Mouse (Mus musculus) adrenal gland, adult 18-20 months (tissue): Measurements from ENCODE around the gene Trim8. TPM values are rescaled to one million over a fixed set of nuclear protein-coding genes. Genes with fewer than 3 reads are reported as not detected.

ENCODE experiments used
- DNase-seq, 2 experiments: peaks; one replicate each; pipeline ENCODE4 v3.0.0; 2021 to 2022; ENCODE audit warnings: low spot score in 2 of 2
- total RNA-seq, 2 experiments: library from RNA; stranded (reverse); gene quantifications; 1 replicate in 1 of 2; 2 replicates in 1 of 2; pipeline ENCODE4 v1.2.3; 2021

Trim8 gene
- total RNA-seq, 2 experiments from 2014 or later, result 46.5 to 56.8 TPM

- no peak for DNase-seq
Measured at GRCm38 (mm10) chr19:46538213-46538612, 36.7 kb downstream of the Trim8 start.

DNA sequence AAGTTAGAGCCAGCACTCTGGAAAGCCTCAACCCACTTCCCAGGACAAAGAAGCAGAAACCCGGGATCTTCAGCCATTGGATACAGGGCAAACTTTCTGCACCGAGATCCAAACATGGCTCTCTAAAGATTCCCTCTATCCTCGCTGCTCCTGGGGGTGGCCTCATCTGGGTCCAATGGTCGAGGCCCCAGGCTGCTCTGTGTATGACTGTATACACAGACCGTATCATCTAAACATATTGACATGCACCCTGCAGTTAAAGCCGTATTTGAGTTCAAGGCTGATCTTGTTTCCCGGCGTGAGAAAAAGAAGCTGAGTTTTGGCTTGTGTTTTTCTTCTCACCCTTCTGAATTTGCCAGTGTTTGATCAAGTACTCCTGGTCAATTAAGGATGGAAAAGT lies 41.2 kb downstream of the Trim8 start:
- DNase-seq, result no peak

GRCm38 (mm10) chr19:46547565-46547964 lies 46.1 kb downstream of the Trim8 start:
- no peak for DNase-seq

GRCm38 (mm10) chr19:46548110-46548509 lies 46.6 kb downstream of the Trim8 start:
- DNase-seq, result no peak

GRCm38 (mm10) chr19:46550385-46550784 lies 48.9 kb downstream of the Trim8 start:
- DNase-seq, result no peak

DNA sequence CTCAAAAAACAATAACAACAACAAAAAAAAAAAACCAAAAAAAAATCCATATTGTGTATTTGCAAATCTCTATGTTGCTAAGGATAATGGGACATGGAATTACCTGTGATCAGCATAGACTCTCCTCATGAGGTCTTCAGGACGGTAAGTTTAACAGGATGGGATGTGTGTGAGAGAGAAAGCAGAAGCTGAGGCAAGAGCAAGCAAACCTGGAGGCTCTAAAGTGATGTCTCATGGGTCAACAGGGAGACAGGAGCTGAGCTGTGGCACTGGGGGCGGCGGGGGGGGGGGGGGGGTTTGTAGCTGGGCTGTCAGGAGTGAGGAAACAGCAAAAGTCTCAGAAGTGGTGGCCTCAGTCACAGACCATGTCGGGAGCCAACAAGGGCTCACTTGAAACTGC lies 51.0 kb downstream of the Trim8 start:
- no peak for DNase-seq

GRCm38 (mm10) chr19:46553541-46553955 lies 52.0 kb downstream of the Trim8 start:
- DNase-seq, result no peak

DNA sequence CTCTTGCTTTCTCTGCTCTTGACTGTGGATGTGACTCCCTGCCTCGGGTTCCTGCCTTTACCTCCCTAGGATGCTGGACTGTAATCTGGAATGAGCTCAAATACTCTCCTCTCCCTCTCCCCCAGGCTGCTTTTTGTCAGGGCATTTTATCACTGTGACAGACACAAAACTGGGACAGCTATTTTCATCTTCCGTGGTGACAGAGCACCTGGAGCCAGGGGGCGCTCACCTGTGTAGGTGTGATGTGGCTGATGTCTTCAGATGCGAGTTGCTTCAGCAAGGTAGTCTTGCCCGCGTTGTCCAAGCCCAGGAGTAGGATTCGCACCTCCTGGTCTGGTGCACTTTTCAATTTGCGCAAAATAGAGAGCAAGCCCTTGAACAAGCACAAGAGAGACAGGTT lies 56.5 kb downstream of the Trim8 start:
- DNase-seq, result no peak

DNA sequence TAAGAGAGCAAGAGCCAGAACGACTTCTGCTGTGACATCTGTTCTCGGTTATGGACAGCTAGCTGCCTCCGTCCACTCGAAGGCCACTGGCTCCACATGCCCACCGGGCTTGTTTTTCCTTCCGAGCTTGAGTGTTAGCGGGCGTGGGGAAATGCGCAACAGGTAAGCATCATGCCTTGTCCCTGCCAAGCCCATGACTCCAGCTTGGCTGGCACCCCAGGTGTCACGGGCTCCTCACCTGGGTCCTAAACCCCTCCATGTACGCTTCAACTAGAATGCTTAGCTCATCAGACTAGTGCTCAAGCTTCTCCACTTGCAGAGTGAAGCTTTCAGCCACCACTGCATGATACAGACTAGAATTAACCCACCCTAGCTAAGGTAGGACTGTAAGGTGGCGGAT lies 57.1 kb downstream of the Trim8 start:
- no peak for DNase-seq

- DNase-seq, result peak; percentile 38 to 51
Measured at GRCm38 (mm10) chr19:46562132-46562531, 60.6 kb downstream of the Trim8 start.

GRCm38 (mm10) chr19:46562581-46563515 lies 61.3 kb downstream of the Trim8 start:
- DNase-seq, result no peak

DNA sequence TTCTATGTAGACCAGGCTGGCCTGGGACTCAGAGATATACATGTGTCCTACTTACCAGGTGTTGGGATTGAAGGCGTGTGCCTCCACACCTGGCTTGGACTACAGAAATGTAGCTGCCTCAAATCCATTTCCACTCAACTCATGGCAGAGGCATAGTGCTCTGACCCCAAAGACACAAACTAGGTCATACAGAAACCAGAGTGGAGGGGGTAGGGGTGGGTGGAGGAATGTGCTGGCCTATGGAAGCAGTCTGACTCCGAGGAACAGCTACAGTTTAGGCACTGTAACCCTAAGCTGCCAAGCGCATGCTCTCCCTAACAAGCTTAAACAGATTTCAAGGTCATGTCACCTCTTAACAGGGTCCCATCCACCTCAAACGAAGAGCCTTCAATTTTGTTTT lies 62.1 kb downstream of the Trim8 start:
- no peak for DNase-seq

GRCm38 (mm10) chr19:46564043-46564462 lies 62.6 kb downstream of the Trim8 start:
- DNase-seq, result no peak

Other genes starting within 250 kb of the Trim8 start
- gene Nfkb2, start 197.4 kb upstream of the Trim8 start, total RNA-seq, result 10 to 100 TPM; 40.4 to 42.8 TPM
- 1 to 10 TPM; 7.5 to 9.2 TPM for gene Psd, start 174.5 kb upstream of the Trim8 start, total RNA-seq
- gene Fbxl15, start 173.5 kb upstream of the Trim8 start, total RNA-seq, result 10 to 100 TPM in 1 of 2 experiments, 1 to 10 TPM in 1; 8.8 to 10.3 TPM
- gene Cuedc2, start 163.0 kb upstream of the Trim8 start, total RNA-seq, result 10 to 100 TPM; 72.1 to 77.9 TPM
- gene Mfsd13a, start 160.6 kb upstream of the Trim8 start, total RNA-seq, result 1 to 10 TPM; 9.3 to 9.4 TPM
- 1 to 10 TPM; 1.2 TPM for gene 2310034G01Rik, start 151.4 kb upstream of the Trim8 start, total RNA-seq
- gene Actr1a, start 106.0 kb upstream of the Trim8 start, total RNA-seq, result 100 to 1,000 TPM; 121 to 122 TPM
- gene Sufu, start 104.8 kb upstream of the Trim8 start, total RNA-seq, result 10 to 100 TPM; 17.9 to 20.3 TPM
- 10 to 100 TPM; 56.9 to 64.9 TPM for gene Arl3, start 71.5 kb downstream of the Trim8 start, total RNA-seq
- gene Sfxn2, start 71.7 kb downstream of the Trim8 start, total RNA-seq, result 1 to 10 TPM; 8.1 to 8.3 TPM
- gene Wbp1l, start 97.4 kb downstream of the Trim8 start, total RNA-seq, result 100 to 1,000 TPM in 1 of 2 experiments, 10 to 100 TPM in 1; 86.9 to 179 TPM
- gene Cyp17a1, start 171.5 kb downstream of the Trim8 start, total RNA-seq, result 1 to 10 TPM; 2.1 to 4.8 TPM
- gene Borcs7, start 188.2 kb downstream of the Trim8 start, total RNA-seq, result 10 to 100 TPM; 11.4 to 13.4 TPM
- gene As3mt, start 205.8 kb downstream of the Trim8 start, total RNA-seq, result 10 to 100 TPM; 90.0 to 92.7 TPM